Mouse (Mus musculus): ENCODE results near the gene Malsu1.

- no peak for TF ChIP-seq POLR2A (IDR thresholded peaks at IDR 0.05; ENCODE audit: borderline replicate concordance, extremely low read depth, insufficient read depth, insufficient read length, poor library complexity, severe bottlenecking)
- peak; percentile 94 for TF ChIP-seq CTCF (IDR thresholded peaks at IDR 0.05; ENCODE audit: borderline replicate concordance, extremely low read depth, insufficient read depth, insufficient read length)
Observed at GRCm38 (mm10) chr6:49057053-49058021, 16.3 kb upstream of the Malsu1 start.

All from brain, embryonic 14.5 days (tissue).